Mouse (Mus musculus): ENCODE results near the gene Cyb561d2. TPM values are rescaled to one million over a fixed set of nuclear protein-coding genes. Genes with fewer than 3 reads are reported as not detected.

Cyb561d2 gene
- polyA plus RNA-seq, 1 experiment from 2014 or later, result 21.0 TPM

DNA sequence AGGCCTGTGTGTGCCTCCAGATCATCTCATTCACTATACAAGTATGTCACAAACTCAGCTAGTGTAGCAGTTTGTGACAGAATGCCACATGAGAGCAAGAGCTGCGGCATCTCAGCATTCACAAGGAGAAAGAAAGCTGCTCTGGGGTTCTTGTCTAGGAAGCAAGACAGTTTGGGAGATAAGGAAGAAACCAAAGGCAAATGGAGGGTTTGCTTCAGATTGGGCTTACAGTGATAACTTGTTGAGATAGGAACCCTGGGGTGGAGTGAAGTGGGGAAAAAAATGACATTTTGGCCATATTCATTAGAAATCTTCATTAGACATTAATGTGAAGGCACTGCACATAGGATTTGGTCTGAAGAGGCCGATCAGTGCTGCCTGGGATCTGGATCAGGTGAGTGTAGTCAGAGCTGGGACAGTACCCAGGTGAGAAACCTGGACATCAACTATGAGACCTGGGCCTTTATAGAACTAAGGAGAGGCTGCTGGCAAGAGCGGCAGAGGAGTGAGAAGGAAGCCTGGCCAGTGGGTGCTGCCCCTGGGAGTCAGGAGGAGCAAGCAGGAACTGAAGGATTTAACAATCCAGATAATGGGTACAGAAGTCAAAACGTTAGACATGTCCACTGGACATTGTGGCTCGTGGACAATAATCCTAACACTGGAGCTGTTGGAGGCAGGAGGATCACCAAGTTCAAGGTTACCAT, 10.8 kb upstream of the Cyb561d2 start:
- 79% methylated on average over 5 of the region's 5 CpGs for WGBS
- no peak for DNase-seq (ENCODE audit: extremely low spot score, low spot score)
- Histone ChIP-seq H3K4me1 (peaks cover 78% of the 10 kb centered on the region), H3K36me3 (replicated peaks) (peaks cover 19% of the 10 kb centered on the region), H3K9me3 (no peaks in the 10 kb centered on the region), H3K4me3 (peak overlapping the region; percentile 88), H3K27ac (peak overlapping the region; percentile 96), H3K27me3 (ENCODE audit: poor library complexity, severe bottlenecking) (peaks cover 54% of the 10 kb centered on the region)

DNA sequence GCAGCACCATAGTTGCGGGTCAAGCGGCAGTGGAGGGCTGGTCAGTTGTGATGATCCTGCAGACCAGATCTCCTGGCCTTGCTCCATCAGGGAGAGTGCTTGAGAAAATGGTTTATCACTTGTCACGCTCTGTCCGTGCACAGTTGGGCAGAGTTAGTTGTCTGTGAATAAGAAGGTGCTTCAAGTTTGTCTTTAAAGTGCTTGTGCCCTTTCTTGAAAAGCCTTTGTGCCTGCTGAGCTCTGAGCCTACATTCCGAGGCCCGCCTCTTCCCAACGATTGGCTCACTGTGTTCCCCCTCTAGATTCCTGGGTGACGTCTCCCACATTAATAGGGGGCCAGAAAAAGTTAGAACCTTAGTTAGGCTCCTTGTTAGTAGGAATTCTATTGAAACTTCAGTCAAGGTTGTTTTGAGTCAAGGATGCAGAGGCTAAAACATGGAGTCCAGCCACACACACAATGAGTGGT, 9.9 kb upstream of the Cyb561d2 start:
- Histone ChIP-seq H3K36me3 (replicated peaks) (peaks cover 10% of the 10 kb centered on the region), H3K4me1 (peaks cover 85% of the 10 kb centered on the region), H3K9me3 (no peaks in the 10 kb centered on the region), H3K4me3 (peak overlapping the region; percentile 88), H3K27me3 (ENCODE audit: poor library complexity, severe bottlenecking) (peaks cover 61% of the 10 kb centered on the region), H3K27ac (peak overlapping the region; percentile 88)
- DNase-seq (ENCODE audit: extremely low spot score, low spot score), result no peak
- WGBS, result 2% methylated on average over 8 of the region's 8 CpGs

DNA sequence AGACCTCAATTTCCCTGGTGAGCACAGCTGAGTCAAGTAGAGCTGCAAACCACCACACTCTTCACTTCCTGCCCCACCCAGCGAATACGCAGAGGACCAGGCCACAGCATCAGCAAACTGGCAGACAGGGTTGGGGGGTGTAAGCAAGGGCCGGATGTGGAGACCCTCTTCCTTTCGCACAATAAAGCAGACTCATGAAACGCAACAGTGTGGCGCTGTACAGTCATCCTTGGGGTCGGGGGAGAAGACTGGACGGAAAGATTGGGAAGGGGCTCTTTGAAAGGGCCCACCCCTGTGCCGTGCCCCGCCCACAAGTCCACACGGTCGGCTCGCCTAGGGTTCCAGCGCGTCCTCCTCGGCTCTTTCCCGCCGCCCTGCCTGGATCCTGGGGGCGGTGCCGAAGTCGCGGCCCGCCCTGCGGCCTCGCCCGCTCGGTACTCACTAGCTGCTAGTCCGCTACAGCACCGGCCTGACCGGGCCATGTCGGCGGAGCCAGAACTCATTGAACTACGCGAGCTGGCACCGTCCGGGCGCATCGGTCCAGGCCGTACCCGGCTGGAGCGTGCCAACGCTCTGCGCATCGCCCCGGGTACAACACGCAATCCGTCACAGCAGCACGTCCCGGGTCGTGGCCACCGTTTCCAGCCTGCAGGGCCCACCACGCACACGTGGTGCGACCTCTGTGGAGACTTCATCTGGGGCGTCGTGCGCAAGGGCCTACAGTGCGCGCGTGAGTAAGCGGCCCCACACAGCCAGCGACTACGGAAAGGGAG, 9.3 kb upstream of the Cyb561d2 start, which contains the start of gene Rassf1:
Gene Rassf1, plus strand, starts transcription at position 439 of the 773 bp plus-strand sequence.
- peaks cover 4% of the 10 kb centered on the region; the same call in 1 of the 2 replicates for H3K36me3 ChIP-seq (replicated peaks)
- peaks cover 85% of the 10 kb centered on the region for H3K4me1 ChIP-seq
- under 1% methylated on average over 63 of the region's 63 CpGs for WGBS

DNA sequence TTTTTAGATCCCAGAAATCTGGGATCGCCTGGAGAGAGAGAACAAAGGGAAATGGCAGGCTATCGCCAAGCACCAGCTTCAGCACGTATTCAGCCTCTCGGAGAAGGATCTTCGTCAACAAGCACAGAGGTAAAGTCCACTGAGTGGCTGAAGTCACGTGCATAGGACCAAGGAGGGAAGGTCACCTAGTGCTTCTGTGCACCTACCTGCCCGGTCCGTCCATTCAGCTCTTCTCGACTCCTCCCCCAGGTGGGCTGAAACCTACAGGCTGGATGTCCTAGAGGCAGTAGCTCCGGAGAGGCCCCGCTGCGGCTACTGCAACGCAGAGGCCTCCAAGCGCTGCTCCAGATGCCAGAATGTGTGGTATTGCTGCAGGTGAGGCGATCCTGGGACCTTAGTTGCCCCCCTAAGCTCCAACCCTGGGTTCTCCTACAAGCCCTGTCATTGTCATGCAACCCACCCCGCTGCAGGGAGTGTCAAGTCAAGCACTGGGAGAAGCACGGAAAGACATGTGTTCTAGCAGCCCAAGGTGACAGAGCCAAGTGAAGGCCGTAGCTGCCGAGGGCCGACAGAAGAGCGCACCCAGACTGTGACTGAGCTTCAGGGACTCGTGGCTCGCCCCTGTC, 8.6 kb upstream of the Cyb561d2 start:
- Histone ChIP-seq H3K27me3 (ENCODE audit: poor library complexity, severe bottlenecking) (peaks cover 61% of the 10 kb centered on the region), H3K9me3 (no peaks in the 10 kb centered on the region), H3K27ac (peak overlapping the region; percentile 88), H3K4me3 (peak overlapping the region; percentile 88), H3K4me1 (peaks cover 85% of the 10 kb centered on the region), H3K36me3 (replicated peaks) (no peaks in the 10 kb centered on the region)
- peak; percentile 41 for DNase-seq (ENCODE audit: extremely low spot score, low spot score)
- 21% methylated on average over 23 of the region's 23 CpGs for WGBS

More for the DNA sequence above, 9.3 kb upstream of the Cyb561d2 start, which contains the start of gene Rassf1:
- DNase-seq (ENCODE audit: extremely low spot score, low spot score), result peak; percentile 74
- peaks cover 61% of the 10 kb centered on the region for H3K27me3 ChIP-seq (ENCODE audit: poor library complexity, severe bottlenecking)
- H3K4me3 ChIP-seq, result peak within 1 kb of the TSS; percentile 88
- H3K27ac ChIP-seq, result peak within 1 kb of the TSS; percentile 88
- H3K9me3 ChIP-seq, result no peaks in the 10 kb centered on the region

DNA sequence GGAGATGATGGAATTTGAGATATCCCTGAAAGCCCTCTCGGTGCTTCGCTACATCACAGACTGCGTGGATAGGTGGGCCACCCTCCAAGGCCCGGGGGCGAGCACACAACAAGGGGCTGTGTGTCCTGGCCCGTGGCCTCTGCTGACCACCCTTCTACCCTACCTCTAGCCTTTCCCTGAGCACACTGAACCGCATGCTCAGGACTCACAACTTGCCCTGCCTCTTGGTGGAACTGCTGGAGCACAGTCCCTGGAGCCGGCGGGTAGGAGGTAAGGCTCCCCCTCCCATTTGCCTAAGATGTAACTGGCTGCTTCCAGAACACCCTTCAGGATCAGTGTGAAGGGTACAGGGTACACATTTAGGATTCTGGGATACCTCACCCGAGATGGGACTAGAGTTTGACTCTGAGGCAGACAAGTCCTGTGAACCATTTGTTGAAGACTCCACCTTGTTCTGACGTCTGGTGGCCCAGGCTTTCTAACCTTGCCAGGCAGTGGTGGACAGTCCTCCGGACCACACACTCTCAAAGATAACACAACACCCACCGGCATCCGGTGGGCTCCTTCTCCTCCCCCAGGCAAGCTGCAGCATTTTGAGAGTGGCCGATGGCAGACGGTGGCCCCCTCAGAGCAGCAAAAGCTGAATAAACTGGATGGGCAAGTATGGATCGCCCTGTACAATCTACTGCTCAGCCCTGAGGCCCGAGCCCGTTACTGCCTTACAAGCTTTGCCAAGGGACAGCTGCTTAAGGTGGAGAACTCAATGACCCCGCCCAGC, 7.5 kb upstream of the Cyb561d2 start:
- WGBS, result 89% methylated on average over 20 of the region's 20 CpGs
- H3K4me3 ChIP-seq, result no peak overlapping the region

DNA sequence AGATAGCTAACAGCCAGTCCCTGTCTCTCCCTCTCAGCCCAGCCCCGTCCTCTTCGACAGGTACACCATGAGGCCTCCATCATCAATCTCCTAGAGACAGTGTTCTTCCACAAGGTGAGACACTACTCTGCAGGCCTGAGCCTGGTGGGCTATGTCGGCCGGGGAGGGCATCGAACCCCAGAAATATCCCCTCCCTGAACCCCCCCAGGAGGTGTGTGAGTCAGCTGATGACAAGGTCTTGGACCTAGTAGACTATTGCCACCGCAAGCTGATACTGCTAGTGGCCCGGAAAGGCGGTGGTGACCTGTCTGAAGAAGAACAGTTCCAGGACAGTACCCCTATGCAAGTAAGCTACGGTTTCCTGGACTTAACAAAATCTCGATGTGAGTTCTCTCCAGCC, 6.8 kb upstream of the Cyb561d2 start:
- peaks cover 61% of the 10 kb centered on the region for H3K27me3 ChIP-seq (ENCODE audit: poor library complexity, severe bottlenecking)
- peaks cover 70% of the 10 kb centered on the region for H3K4me1 ChIP-seq
- 90% methylated on average over 10 of the region's 10 CpGs for WGBS
- H3K27ac ChIP-seq, result peak overlapping the region; percentile 9; the same call in 1 of the 2 replicates
- H3K36me3 ChIP-seq (replicated peaks), result peaks cover 16% of the 10 kb centered on the region
- H3K9me3 ChIP-seq, result no peaks in the 10 kb centered on the region
- no peak for DNase-seq (ENCODE audit: extremely low spot score, low spot score)
- no peak overlapping the region for H3K4me3 ChIP-seq

More for the DNA sequence above, 7.5 kb upstream of the Cyb561d2 start:
- H3K27ac ChIP-seq, result peak overlapping the region; percentile 9; the same call in 1 of the 2 replicates
- H3K9me3 ChIP-seq, result no peaks in the 10 kb centered on the region
- H3K27me3 ChIP-seq (ENCODE audit: poor library complexity, severe bottlenecking), result peaks cover 61% of the 10 kb centered on the region
- peaks cover 10% of the 10 kb centered on the region for H3K36me3 ChIP-seq (replicated peaks)
- DNase-seq (ENCODE audit: extremely low spot score, low spot score), result no peak
- H3K4me1 ChIP-seq, result peaks cover 74% of the 10 kb centered on the region

DNA sequence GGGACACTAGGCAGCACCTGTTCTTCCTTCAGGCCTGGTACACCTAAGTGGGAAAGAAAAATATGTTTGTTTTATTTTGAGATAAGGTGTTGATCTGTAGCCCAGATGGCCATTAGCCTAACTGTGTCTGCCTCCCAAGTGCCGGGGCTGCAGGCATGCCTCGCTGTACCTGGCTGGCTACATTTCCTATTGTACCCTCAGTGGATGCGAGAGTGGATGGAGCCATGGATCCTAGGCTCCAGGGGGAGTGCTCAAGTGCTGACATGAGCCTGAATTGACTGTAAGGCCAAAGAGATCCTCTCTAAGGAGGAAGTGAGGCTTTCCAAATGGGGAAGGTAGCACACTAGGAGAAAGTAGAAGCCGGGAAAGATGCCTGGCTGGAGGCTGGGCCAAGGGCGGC, 6.0 kb upstream of the Cyb561d2 start:
- 79% methylated on average over 5 of the region's 5 CpGs for WGBS
- Histone ChIP-seq H3K9me3 (no peaks in the 10 kb centered on the region), H3K27ac (0 out of 2 replicates have a peak overlapping the region, but pooled peaks have one; percentile 35), H3K4me3 (no peak overlapping the region), H3K4me1 (peaks cover 66% of the 10 kb centered on the region), H3K27me3 (ENCODE audit: poor library complexity, severe bottlenecking) (peaks cover 58% of the 10 kb centered on the region), H3K36me3 (replicated peaks) (peaks cover 23% of the 10 kb centered on the region)
- no peak for DNase-seq (ENCODE audit: extremely low spot score, low spot score)

DNA sequence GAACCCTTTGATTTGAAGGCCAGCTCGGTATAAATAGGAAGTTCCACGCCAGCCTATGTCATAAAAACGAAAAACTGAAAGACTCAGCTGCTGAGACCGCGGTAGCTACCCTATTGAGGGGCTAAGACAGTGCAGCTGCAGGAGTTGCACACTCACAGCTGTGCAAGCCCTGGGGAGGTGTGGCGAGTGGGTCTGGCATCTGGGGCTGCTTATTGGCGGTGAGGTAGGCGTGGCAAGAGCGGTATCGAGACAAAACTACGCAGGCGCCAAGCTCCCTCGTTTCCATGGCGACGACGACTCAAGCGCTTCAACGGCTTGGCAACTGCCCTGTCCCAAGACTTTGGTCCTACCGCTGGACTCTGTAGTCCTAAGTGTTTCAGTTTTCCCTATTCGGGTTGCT, 5.0 kb upstream of the Cyb561d2 start, which contains the start of gene Zmynd10:
Gene Zmynd10, plus strand, starts transcription at position 273 of the 400 bp plus-strand sequence.
- peaks cover 66% of the 10 kb centered on the region for H3K4me1 ChIP-seq
- WGBS, result 5% methylated on average over 20 of the region's 20 CpGs
- peak; percentile 91 for DNase-seq (ENCODE audit: extremely low spot score, low spot score)
- H3K9me3 ChIP-seq, result no peaks in the 10 kb centered on the region
- peaks cover 23% of the 10 kb centered on the region for H3K36me3 ChIP-seq (replicated peaks)
- peak within 1 kb of the TSS; percentile 42 for H3K4me3 ChIP-seq
- peaks cover 48% of the 10 kb centered on the region for H3K27me3 ChIP-seq (ENCODE audit: poor library complexity, severe bottlenecking)
- peak within 1 kb of the TSS; percentile 59 for H3K27ac ChIP-seq

DNA sequence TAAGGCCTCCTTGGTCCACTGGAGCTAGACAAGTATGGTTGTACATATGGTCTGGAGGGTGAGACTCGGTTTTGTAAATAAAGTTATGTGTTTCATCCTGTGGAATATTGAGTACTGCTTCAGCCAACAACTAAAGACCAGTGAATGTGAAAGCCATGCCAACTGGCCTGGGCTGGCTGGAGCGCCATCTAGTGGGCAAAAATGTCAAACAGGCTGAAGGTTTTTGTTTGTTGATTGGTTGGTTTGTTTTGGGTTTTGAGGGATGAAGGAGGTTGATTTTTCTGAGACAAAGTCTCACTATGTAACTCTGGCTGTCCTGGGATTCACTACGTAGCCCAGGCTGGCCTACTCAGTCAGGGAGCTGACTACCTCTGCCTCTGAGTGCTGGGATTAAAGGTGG, 3.6 kb upstream of the Cyb561d2 start:
- peak; percentile 77 for DNase-seq (ENCODE audit: extremely low spot score, low spot score)
- Histone ChIP-seq H3K27me3 (ENCODE audit: poor library complexity, severe bottlenecking) (peaks cover 34% of the 10 kb centered on the region), H3K36me3 (replicated peaks) (peaks cover 23% of the 10 kb centered on the region), H3K4me1 (peaks cover 63% of the 10 kb centered on the region), H3K4me3 (peak overlapping the region; percentile 16; the same call in 1 of the 2 replicates), H3K27ac (no peak overlapping the region), H3K9me3 (no peaks in the 10 kb centered on the region)
- WGBS, result 5% methylated on average over 3 of the region's 3 CpGs

DNA sequence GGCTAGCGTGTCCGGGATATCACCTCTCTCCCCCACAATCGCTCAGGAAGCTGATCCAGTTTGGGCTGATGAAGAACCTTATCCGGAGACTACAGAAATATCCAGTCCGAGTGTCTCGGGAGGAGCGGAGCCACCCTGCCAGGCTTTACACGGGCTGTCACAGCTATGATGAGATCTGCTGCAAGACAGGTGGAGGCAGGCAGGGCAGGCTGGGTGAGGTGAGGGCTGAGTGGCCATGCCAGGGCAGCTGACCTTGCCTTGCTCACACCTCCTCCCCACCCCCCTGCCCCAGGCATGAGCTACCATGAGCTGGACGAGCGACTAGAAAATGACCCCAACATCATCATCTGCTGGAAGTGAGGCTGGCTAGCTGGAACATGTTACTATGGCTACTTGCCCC, 3.2 kb upstream of the Cyb561d2 start:
- H3K27me3 ChIP-seq (ENCODE audit: poor library complexity, severe bottlenecking), result peaks cover 30% of the 10 kb centered on the region
- H3K4me1 ChIP-seq, result peaks cover 63% of the 10 kb centered on the region
- 85% methylated on average over 10 of the region's 10 CpGs for WGBS
- peak overlapping the region; percentile 16; the same call in 1 of the 2 replicates for H3K4me3 ChIP-seq
- DNase-seq (ENCODE audit: extremely low spot score, low spot score), result no peak
- no peak overlapping the region for H3K27ac ChIP-seq
- H3K36me3 ChIP-seq (replicated peaks), result peaks cover 25% of the 10 kb centered on the region
- H3K9me3 ChIP-seq, result no peaks in the 10 kb centered on the region

DNA sequence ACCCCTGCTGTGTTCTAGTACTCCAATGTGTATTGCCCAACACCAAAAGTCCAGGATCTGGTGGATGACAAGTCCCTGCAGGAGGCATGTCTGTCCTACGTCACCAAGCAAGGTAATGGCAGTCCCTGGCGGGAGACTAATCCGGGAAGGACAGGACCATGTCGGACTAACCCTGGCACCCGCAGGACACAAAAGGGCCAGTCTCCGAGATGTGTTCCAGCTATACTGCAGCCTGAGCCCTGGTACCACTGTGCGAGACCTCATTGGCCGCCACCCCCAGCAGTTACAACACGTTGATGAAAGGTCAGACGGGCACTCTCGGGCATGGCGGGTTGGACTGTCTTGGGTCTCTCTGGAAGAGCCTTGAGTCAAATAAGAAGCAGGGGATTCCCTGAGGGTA, 2.7 kb upstream of the Cyb561d2 start:
- H3K27me3 ChIP-seq (ENCODE audit: poor library complexity, severe bottlenecking), result peaks cover 25% of the 10 kb centered on the region
- DNase-seq (ENCODE audit: extremely low spot score, low spot score), result no peak
- no peaks in the 10 kb centered on the region for H3K9me3 ChIP-seq
- H3K4me3 ChIP-seq, result no peak overlapping the region
- 96% methylated on average over 12 of the region's 12 CpGs for WGBS
- H3K36me3 ChIP-seq (replicated peaks), result peaks cover 30% of the 10 kb centered on the region
- no peak overlapping the region for H3K27ac ChIP-seq
- H3K4me1 ChIP-seq, result peaks cover 61% of the 10 kb centered on the region
